Mouse (Mus musculus) cerebellum, adult 2 months (tissue): ENCODE results near the gene Tox3. TPM values are rescaled to one million over a fixed set of nuclear protein-coding genes. Genes with fewer than 3 reads are reported as not detected.

ENCODE experiments used
- DNase-seq, 2 experiments: peaks; one replicate each; pipeline ENCODE4 v3.0.0; 2021
- H3K27ac ChIP-seq: fragments of 200-500 bp; 2 replicates; pipeline ENCODE4 v1.5.1; 2012; ENCODE audit warnings: low read length, control low read depth, inconsistent platforms; ENCODE audit not compliant: insufficient read depth
- H3K27me3 ChIP-seq: fragments of 200-500 bp; 2 replicates; pipeline ENCODE4 v1.6.1; 2012; ENCODE audit warnings: inconsistent platforms, mild to moderate bottlenecking, low read length, moderate library complexity; ENCODE audit not compliant: control insufficient read depth, insufficient read depth
- H3K4me1 ChIP-seq: fragments of 200-500 bp; 2 replicates; pipeline ENCODE4 v1.6.1; 2011; ENCODE audit warnings: low read length; ENCODE audit not compliant: control insufficient read depth, insufficient read depth
- H3K4me3 ChIP-seq: fragments of 200-500 bp; replicated peaks from 2 replicates; pipeline ENCODE3; 2011; ENCODE audit warnings: mild to moderate bottlenecking, low read depth, low read length, control low read depth; ENCODE audit not compliant: insufficient read depth
- CTCF ChIP-seq: fragments of 200-500 bp; IDR thresholded peaks from 2 replicates; pipeline ENCODE4 v1.5.1; 2011; ENCODE audit warnings: low read depth, mild to moderate bottlenecking, control low read depth, low read length, moderate library complexity, borderline replicate concordance; ENCODE audit not compliant: insufficient read depth
- POLR2A ChIP-seq: fragments of 200-500 bp; IDR thresholded peaks from 2 replicates; pipeline ENCODE4 v1.6.1; 2011; ENCODE audit warnings: low read length, control low read depth, borderline replicate concordance; ENCODE audit not compliant: insufficient read depth
- WGBS: fragments of 180-500 bp; shearing (Covaris S2); methylation state at CpG from one replicate; pipeline ENCODE4 v1.1.7; 2018; 5-methylcytosine and 5-hydroxymethylcytosine counted together
- polyA plus RNA-seq: library from polyadenylated mRNA; depleted of rRNA; stranded (reverse); fragments of >200 nt; gene quantifications from 2 replicates; pipeline ENCODE4 v1.2.3, GENCODE M21; 2012

The Tox3 gene
- polyA plus RNA-seq, 1 experiment = 2.9 TPM

GRCm38 (mm10) chr8:90244458-90245145 is 103.5 kb downstream of the Tox3 start:
- 16% methylated on average over 10 of the region's 10 CpGs for WGBS
- no peak overlapping the region for H3K4me3 ChIP-seq
- DNase-seq = peak; percentile 41 to 78
- no peak overlapping the region for H3K27ac ChIP-seq
- TF ChIP-seq POLR2A (no peak), CTCF (peak; percentile 12; the same call in 1 of the 2 replicates)
- H3K4me1 ChIP-seq = peaks cover 3% of the 10 kb centered on the region; the same call in 1 of the 2 replicates
- H3K27me3 ChIP-seq = no peaks in the 10 kb centered on the region; the same call in 1 of the 2 replicates

DNA sequence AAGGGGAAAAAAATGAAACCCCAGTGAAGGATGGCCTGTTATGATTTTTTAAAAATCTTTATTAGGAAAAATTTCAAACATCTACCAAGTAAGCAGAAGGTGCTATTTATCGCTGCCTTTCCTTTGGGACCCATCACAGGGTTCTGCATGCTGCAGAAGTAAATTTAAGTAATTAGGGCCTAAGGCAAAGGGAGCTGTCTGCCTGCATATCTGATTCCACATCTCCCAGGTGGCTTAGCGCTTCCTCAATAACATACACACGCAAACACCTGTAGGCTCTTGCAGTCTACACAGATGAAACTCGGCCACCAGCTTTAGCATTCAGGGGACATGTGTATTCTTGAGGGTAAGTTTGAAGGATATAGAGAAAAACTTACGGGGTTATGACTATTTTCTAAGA is 104.2 kb downstream of the Tox3 start:
- no peak for TF ChIP-seq CTCF
- TF ChIP-seq POLR2A = no peak
- DNase-seq = no peak
- Histone ChIP-seq H3K27me3 (no peaks in the 10 kb centered on the region; the same call in 1 of the 2 replicates), H3K4me1 (peaks cover 3% of the 10 kb centered on the region; the same call in 1 of the 2 replicates), H3K27ac (no peak overlapping the region), H3K4me3 (no peak overlapping the region)
- WGBS = 95% methylated on average over 5 of the region's 5 CpGs

- Histone ChIP-seq H3K27ac (no peak overlapping the region), H3K4me1 (peaks cover 3% of the 10 kb centered on the region; the same call in 1 of the 2 replicates), H3K4me3 (no peak overlapping the region), H3K27me3 (no peaks in the 10 kb centered on the region)
- 62% methylated on average over 2 of the region's 2 CpGs for whole genome bisulfite sequencing
- DNase-seq = no peak
- TF ChIP-seq POLR2A (no peak), CTCF (no peak)
These were observed 105.8 kb downstream of the Tox3 start for GRCm38 (mm10) chr8:90242351-90242750.

GRCm38 (mm10) chr8:90241461-90241860 is 106.7 kb downstream of the Tox3 start:
- no peaks in the 10 kb centered on the region for H3K27me3 ChIP-seq
- WGBS = 69% methylated on average over 4 of the region's 4 CpGs
- no peak overlapping the region for H3K27ac ChIP-seq
- TF ChIP-seq POLR2A (no peak), CTCF (no peak)
- no peak overlapping the region for H3K4me3 ChIP-seq
- H3K4me1 ChIP-seq = peaks cover 3% of the 10 kb centered on the region; the same call in 1 of the 2 replicates
- no peak for DNase-seq

DNA sequence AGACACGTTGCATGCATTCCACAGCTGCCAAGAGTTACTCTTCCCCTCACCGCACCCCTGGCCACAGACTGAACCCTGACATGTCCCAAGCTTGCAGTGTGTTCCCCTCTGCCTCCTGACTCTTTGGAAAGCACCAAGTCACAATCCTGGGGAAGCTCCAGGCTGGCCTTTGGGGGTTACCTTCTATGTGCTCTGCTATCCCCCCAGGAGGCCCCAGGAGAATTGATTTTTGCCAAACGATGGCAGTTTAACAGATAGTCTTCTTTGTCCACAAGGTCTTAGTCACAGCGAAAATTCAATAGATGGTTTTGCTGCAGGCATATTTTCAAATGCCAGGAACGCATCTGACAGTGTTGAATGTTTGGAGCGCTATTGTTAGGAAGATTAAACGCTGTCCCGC is 115.6 kb downstream of the Tox3 start:
- Histone ChIP-seq H3K4me3 (no peak overlapping the region), H3K4me1 (no peaks in the 10 kb centered on the region), H3K27ac (no peak overlapping the region), H3K27me3 (no peaks in the 10 kb centered on the region)
- TF ChIP-seq CTCF = no peak
- no peak for TF ChIP-seq POLR2A
- 56% methylated on average over 8 of the region's 8 CpGs for WGBS
- no peak for DNase-seq

- DNase-seq = no peak
- Histone ChIP-seq H3K4me1 (no peaks in the 10 kb centered on the region), H3K27me3 (no peaks in the 10 kb centered on the region), H3K27ac (no peak overlapping the region), H3K4me3 (no peak overlapping the region)
- 83% methylated on average over 1 of the region's 1 CpGs for WGBS
- TF ChIP-seq CTCF (no peak), POLR2A (no peak)
These were observed 124.0 kb downstream of the Tox3 start for GRCm38 (mm10) chr8:90224172-90224571.

GRCm38 (mm10) chr8:90209105-90210037 is 138.8 kb downstream of the Tox3 start:
- 55% methylated on average over 14 of the region's 14 CpGs for whole genome bisulfite sequencing
- Histone ChIP-seq H3K4me3 (no peak overlapping the region), H3K27me3 (no peaks in the 10 kb centered on the region), H3K27ac (no peak overlapping the region), H3K4me1 (no peaks in the 10 kb centered on the region)
- DNase-seq = no peak
- no peak for TF ChIP-seq CTCF
- TF ChIP-seq POLR2A = no peak
